Mouse (Mus musculus) midbrain, embryonic 14.5 days (tissue): ENCODE data around the gene Hist1h4h. TPM values are rescaled to one million over a fixed set of nuclear protein-coding genes. Genes with fewer than 3 reads are reported as not detected.

Experiments used
- ATAC-seq: fragments of 200-750 bp; cut with Nextera tagmentation; 2 replicates; pipeline ENCODE4 v1.8.0; 2017; ENCODE audit warnings: moderate number of reproducible peaks, moderate library complexity; ENCODE audit not compliant: low FRiP score, low TSS enrichment
- DNase-seq: peaks from one replicate; pipeline ENCODE4 v3.0.0-alpha.2; 2015
- H3K27ac ChIP-seq: fragments of 300-500 bp; sonication (generic); replicated peaks from 2 replicates; pipeline ENCODE4 v1.5.1; 2014; ENCODE audit warnings: mild to moderate bottlenecking, low read depth, low read length, moderate library complexity
- H3K27me3 ChIP-seq: fragments of 300-500 bp; sonication (generic); 2 replicates; pipeline ENCODE4 v1.6.1; 2014; ENCODE audit warnings: low read length, control low read depth, mixed read lengths; ENCODE audit not compliant: control insufficient read depth, insufficient read depth
- H3K36me3 ChIP-seq: fragments of 300-500 bp; sonication (generic); 2 replicates; pipeline ENCODE4 v1.6.1; 2014; ENCODE audit warnings: low read length, control low read depth; ENCODE audit not compliant: control insufficient read depth, insufficient read depth
- H3K4me1 ChIP-seq: fragments of 300-500 bp; sonication (generic); 2 replicates; pipeline ENCODE4 v1.6.1; 2014; ENCODE audit warnings: mild to moderate bottlenecking, antibody characterized with exemption, low read length, control low read depth; ENCODE audit not compliant: control insufficient read depth, insufficient read depth
- H3K4me2 ChIP-seq: fragments of 300-500 bp; sonication (generic); 2 replicates; pipeline ENCODE4 v1.6.1; 2014; ENCODE audit warnings: mild to moderate bottlenecking, low read length, moderate library complexity
- H3K4me3 ChIP-seq: fragments of 300-500 bp; sonication (generic); replicated peaks from 2 replicates; pipeline ENCODE4 v1.5.1; 2014; ENCODE audit warnings: low read depth, low read length
- H3K9ac ChIP-seq: fragments of 300-500 bp; sonication (generic); replicated peaks from 2 replicates; pipeline ENCODE4 v1.6.1; 2014; ENCODE audit warnings: mild to moderate bottlenecking, low read length, moderate library complexity
- H3K9me3 ChIP-seq: fragments of 300-500 bp; sonication (generic); 2 replicates; pipeline ENCODE4 v1.6.1; 2016; ENCODE audit warnings: low read length, control low read depth, mixed read lengths; ENCODE audit not compliant: control insufficient read depth
- WGBS: fragments of 180-500 bp; shearing (Covaris S2); extraction: QIAGEN DNeasy Blood & Tissue Kit; methylation state at CpG from one replicate; pipeline ENCODE4 v1.1.7; 2014; 5-methylcytosine and 5-hydroxymethylcytosine counted together
- polyA plus RNA-seq: library from polyadenylated mRNA; unstranded; fragments of >200 nt; fragmentation: Nextera tagmentation; extraction: Ambion mirVana; gene quantifications from 2 replicates; pipeline ENCODE4 v1.2.1, GENCODE M21; 2014

Hist1h4h gene
- polyA plus RNA-seq, 1 experiment from 2014 or later, result 4.1 TPM

DNA sequence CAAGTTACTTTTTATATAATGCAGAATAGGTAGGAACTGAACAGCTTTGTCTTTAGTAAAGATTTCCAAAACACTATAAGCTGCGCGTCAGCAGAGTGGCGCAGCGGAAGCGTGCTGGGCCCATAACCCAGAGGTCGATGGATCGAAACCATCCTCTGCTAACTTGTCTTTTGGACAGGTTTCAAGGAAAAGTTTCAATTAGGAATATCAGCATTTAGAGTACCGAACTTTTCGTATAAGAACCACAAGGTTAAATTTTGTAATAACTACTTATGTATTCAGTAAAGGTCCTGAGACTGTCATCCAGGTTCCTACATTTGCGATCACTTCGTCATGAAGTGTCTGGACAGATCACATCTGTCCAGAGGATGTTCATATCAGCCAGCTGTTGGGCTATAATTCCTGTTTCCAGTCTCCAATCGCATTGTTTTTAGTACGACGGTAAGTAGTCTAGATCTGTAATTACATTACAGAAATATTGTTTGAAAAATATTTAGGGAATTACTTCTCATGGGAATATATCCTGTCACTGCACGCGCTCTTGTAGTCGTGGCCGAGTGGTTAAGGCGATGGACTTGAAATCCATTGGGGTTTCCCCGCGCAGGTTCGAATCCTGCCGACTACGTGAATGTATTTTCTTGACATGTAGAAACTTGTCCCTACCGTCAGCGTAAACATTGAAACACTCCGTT lies 13.1 kb upstream of the Hist1h4h start:
- peak overlapping the region; percentile 85 for H3K4me2 ChIP-seq
- H3K27ac ChIP-seq, result no peak overlapping the region
- H3K9me3 ChIP-seq, result no peaks in the 10 kb centered on the region
- no peak overlapping the region for H3K9ac ChIP-seq
- ATAC-seq (peak; percentile 91), DNase-seq (peak; percentile 90)
- peak overlapping the region; percentile 46 for H3K4me3 ChIP-seq
- no peaks in the 10 kb centered on the region for H3K36me3 ChIP-seq
- WGBS, result under 1% methylated on average over 27 of the region's 27 CpGs
- no peaks in the 10 kb centered on the region for H3K4me1 ChIP-seq
- no peaks in the 10 kb centered on the region for H3K27me3 ChIP-seq

DNA sequence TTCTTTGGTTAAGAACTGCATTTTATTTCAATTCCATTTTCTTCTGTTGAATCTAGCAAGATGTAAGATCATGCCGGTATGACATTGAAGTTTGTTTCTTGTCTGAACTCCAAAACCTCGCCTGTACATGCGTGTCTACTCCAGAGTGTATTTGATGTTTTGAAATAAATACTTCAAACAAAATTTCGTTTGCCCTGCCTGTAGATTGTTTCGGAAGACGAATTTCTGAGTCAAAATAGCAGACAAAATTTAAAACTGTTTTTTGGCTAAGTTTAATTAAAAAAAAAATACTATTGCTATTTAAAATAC lies 12.6 kb upstream of the Hist1h4h start:
- no peak overlapping the region for H3K9ac ChIP-seq
- under 1% methylated on average over 6 of the region's 6 CpGs for WGBS

GRCm38 (mm10) chr13:23518885-23519284 lies 12.0 kb upstream of the Hist1h4h start:
- H3K27ac ChIP-seq, result no peak overlapping the region
- peak overlapping the region; percentile 46 for H3K4me3 ChIP-seq
- no peaks in the 10 kb centered on the region for H3K9me3 ChIP-seq
- peak; percentile 31; the same call in 1 of the 2 replicates for ATAC-seq
- DNase-seq, result peak; percentile 87
- H3K4me2 ChIP-seq, result peak overlapping the region; percentile 85
- WGBS, result 0% methylated on average over 6 of the region's 6 CpGs
- no peaks in the 10 kb centered on the region for H3K27me3 ChIP-seq
- H3K36me3 ChIP-seq, result no peaks in the 10 kb centered on the region
- no peaks in the 10 kb centered on the region for H3K4me1 ChIP-seq
- H3K9ac ChIP-seq, result no peak overlapping the region

More for the DNA sequence above, 12.6 kb upstream of the Hist1h4h start:
- H3K27me3 ChIP-seq, result no peaks in the 10 kb centered on the region
- H3K4me3 ChIP-seq, result peak overlapping the region; percentile 46
- H3K4me2 ChIP-seq, result peak overlapping the region; percentile 85
- DNase-seq (no peak), ATAC-seq (no peak)
- no peaks in the 10 kb centered on the region for H3K4me1 ChIP-seq
- H3K36me3 ChIP-seq, result no peaks in the 10 kb centered on the region
- no peak overlapping the region for H3K27ac ChIP-seq
- H3K9me3 ChIP-seq, result no peaks in the 10 kb centered on the region

- Histone ChIP-seq H3K9ac (no peak overlapping the region), H3K4me2 (peak overlapping the region; percentile 85), H3K36me3 (no peaks in the 10 kb centered on the region), H3K27ac (no peak overlapping the region), H3K27me3 (no peaks in the 10 kb centered on the region), H3K4me1 (no peaks in the 10 kb centered on the region), H3K9me3 (no peaks in the 10 kb centered on the region), H3K4me3 (peak overlapping the region; percentile 46)
- WGBS, result 1% methylated on average over 10 of the region's 10 CpGs
- ATAC-seq (peak; percentile 41; the same call in 1 of the 2 replicates), DNase-seq (peak; percentile 88)
These were observed 11.4 kb upstream of the Hist1h4h start for GRCm38 (mm10) chr13:23519416-23519815.

DNA sequence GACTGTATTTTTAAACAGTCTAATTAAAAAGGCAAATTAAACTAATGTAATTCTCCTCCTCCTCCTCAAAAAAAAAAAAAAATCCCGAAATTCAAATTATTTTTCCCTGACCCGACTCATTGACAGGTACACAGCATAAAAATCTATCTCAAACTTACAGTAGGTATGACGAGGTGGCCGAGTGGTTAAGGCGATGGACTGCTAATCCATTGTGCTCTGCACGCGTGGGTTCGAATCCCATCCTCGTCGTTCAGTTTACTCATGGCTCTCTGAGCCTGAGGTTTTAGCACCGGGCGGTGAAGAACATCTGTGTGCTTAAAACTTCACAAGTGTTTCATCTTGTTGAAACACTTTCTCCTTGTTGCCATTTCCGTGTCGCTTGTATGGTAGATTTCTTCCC lies 9.1 kb upstream of the Hist1h4h start:
- ATAC-seq (no peak), DNase-seq (peak; percentile 80)
- Histone ChIP-seq H3K4me2 (peak overlapping the region; percentile 25), H3K4me1 (0 out of 2 replicates have a peak, but pooled peaks cover under 1% of the 10 kb centered on the region), H3K27me3 (no peaks in the 10 kb centered on the region), H3K4me3 (no peak overlapping the region), H3K9me3 (no peaks in the 10 kb centered on the region), H3K9ac (no peak overlapping the region), H3K36me3 (no peaks in the 10 kb centered on the region), H3K27ac (no peak overlapping the region)
- WGBS, result under 1% methylated on average over 14 of the region's 14 CpGs

GRCm38 (mm10) chr13:23523976-23524375 lies 6.9 kb upstream of the Hist1h4h start:
- Histone ChIP-seq H3K9me3 (no peaks in the 10 kb centered on the region), H3K9ac (no peak overlapping the region), H3K4me1 (0 out of 2 replicates have a peak, but pooled peaks cover 6% of the 10 kb centered on the region), H3K4me2 (no peak overlapping the region), H3K27me3 (no peaks in the 10 kb centered on the region), H3K4me3 (no peak overlapping the region), H3K36me3 (no peaks in the 10 kb centered on the region), H3K27ac (no peak overlapping the region)
- 42% methylated on average over 5 of the region's 5 CpGs for WGBS
- ATAC-seq (no peak), DNase-seq (no peak)

DNA sequence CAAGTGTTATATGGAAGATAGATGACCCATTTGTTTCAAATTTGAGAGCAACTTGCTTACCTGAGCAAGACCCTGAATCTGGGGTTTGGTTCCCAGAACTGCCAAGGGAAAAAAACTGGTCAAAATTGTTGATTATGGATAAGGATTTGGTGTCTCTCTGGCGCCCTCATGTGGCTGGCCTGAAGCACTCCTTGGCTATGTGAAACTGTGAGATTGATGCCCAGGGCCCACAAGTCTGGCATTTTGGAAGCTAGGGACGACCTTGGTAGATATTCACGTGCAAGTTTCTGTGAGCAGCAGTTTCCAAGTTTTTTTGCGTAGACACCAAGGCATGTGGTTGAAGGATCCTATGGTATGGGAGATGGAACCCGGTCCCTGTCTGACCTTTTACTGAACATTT lies 6.2 kb upstream of the Hist1h4h start:
- H3K9me3 ChIP-seq, result no peaks in the 10 kb centered on the region
- H3K4me1 ChIP-seq, result 0 out of 2 replicates have a peak, but pooled peaks cover 8% of the 10 kb centered on the region
- no peak overlapping the region for H3K9ac ChIP-seq
- no peak overlapping the region for H3K27ac ChIP-seq
- ATAC-seq (peak; percentile 51; the same call in 1 of the 2 replicates), DNase-seq (peak; percentile 90)
- H3K36me3 ChIP-seq, result no peaks in the 10 kb centered on the region
- H3K27me3 ChIP-seq, result no peaks in the 10 kb centered on the region
- 0 out of 2 replicates have a peak overlapping the region, but pooled peaks have one; percentile 10 for H3K4me2 ChIP-seq
- WGBS, result 7% methylated on average over 5 of the region's 5 CpGs
- peak overlapping the region; percentile 12 for H3K4me3 ChIP-seq

- no peaks in the 10 kb centered on the region for H3K9me3 ChIP-seq
- H3K27ac ChIP-seq, result no peak overlapping the region
- no peaks in the 10 kb centered on the region for H3K27me3 ChIP-seq
- DNase-seq (peak; percentile 65), ATAC-seq (no peak)
- 0 out of 2 replicates have a peak, but pooled peaks cover 11% of the 10 kb centered on the region for H3K4me1 ChIP-seq
- peak overlapping the region; percentile 46 for H3K4me3 ChIP-seq
- 2% methylated on average over 10 of the region's 10 CpGs for WGBS
- no peak overlapping the region for H3K9ac ChIP-seq
- no peaks in the 10 kb centered on the region for H3K36me3 ChIP-seq
- peak overlapping the region; percentile 59 for H3K4me2 ChIP-seq
These were observed 4.9 kb upstream of the Hist1h4h start for GRCm38 (mm10) chr13:23525901-23526300.

DNA sequence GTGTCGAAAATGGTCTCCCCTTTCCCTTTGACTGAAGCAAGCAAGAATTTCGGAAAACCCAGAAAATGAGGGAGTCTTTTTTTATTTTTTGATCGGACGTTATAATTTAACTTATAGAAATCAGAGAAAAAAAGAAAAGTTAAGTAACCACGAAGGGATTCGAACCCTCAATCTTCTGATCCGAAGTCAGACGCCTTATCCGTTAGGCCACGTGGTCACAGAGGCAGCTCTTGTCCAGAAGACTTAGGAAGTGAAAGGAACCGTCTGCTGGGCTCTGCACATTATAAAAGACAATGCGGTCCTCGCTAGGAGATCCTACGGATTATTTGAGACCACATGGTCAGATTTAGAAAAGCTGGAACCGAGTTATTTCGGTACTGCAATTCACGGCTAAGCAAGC lies 4.5 kb upstream of the Hist1h4h start:
- under 1% methylated on average over 17 of the region's 17 CpGs for WGBS
- Histone ChIP-seq H3K4me2 (peak overlapping the region; percentile 59), H3K27me3 (no peaks in the 10 kb centered on the region), H3K4me1 (0 out of 2 replicates have a peak, but pooled peaks cover 11% of the 10 kb centered on the region), H3K4me3 (peak overlapping the region; percentile 46), H3K36me3 (no peaks in the 10 kb centered on the region), H3K9me3 (no peaks in the 10 kb centered on the region), H3K9ac (peak overlapping the region; percentile 57), H3K27ac (peak overlapping the region; percentile 60; the same call in 1 of the 2 replicates)
- ATAC-seq, result peak; percentile 60; the same call in 1 of the 2 replicates
- DNase-seq, result peak; percentile 97
